Mouse (Mus musculus) ES-E14 (cell line): Measurements from ENCODE around the gene Slc37a1.

Source experiments
- CHD2 ChIP-seq: IDR thresholded peaks from 2 replicates; pipeline ENCODE4 v1.6.1; 2014; ENCODE audit warnings: mild to moderate bottlenecking, low read depth, low read length, inconsistent platforms
- HCFC1 ChIP-seq: IDR thresholded peaks from 2 replicates; pipeline ENCODE4 v1.6.1; 2012; ENCODE audit warnings: low read length, inconsistent platforms, borderline replicate concordance; ENCODE audit not compliant: insufficient read depth
- ZC3H11A ChIP-seq: IDR thresholded peaks from 2 replicates; pipeline ENCODE4 v1.6.1; 2012; ENCODE audit warnings: low read depth, mild to moderate bottlenecking, inconsistent platforms, low read length, borderline replicate concordance
- ZNF384 ChIP-seq: IDR thresholded peaks from 2 replicates; pipeline ENCODE4 v1.6.1; 2012; ENCODE audit warnings: low read depth, low read length, inconsistent platforms

- TF ChIP-seq CHD2, result no peak
- no peak for TF ChIP-seq HCFC1
- no peak for TF ChIP-seq ZC3H11A
- no peak for TF ChIP-seq ZNF384
Observed at GRCm38 (mm10) chr17:31331273-31331672, 44.7 kb downstream of the Slc37a1 start.
